Mouse (Mus musculus): Measurements from ENCODE around the gene Gm29427.

- TF ChIP-seq GATA1 (IDR thresholded peaks at IDR 0.05; ENCODE audit: borderline replicate concordance, low read length) = no peak
- TF ChIP-seq FLI1 (IDR thresholded peaks at IDR 0.05; ENCODE audit: low read length) = no peak
Observed at GRCm38 (mm10) chr1:130739636-130740035, 24.0 kb upstream of the Gm29427 start.

All from megakaryocyte, embryonic 14.5 days (primary cell).